Mouse (Mus musculus) CH12.LX (cell line): ENCODE results near the gene Ldlrad1. TPM values are rescaled to one million over a fixed set of nuclear protein-coding genes. Genes with fewer than 3 reads are reported as not detected.
A peak's percentile ranks its signal among the peaks of the same experiment; 100 is the strongest.

Source experiments
- DNase-seq: peaks from one replicate; pipeline ENCODE4 v3.0.0-alpha.2; 2013; ENCODE audit errors: extremely low read depth
- H3K27ac ChIP-seq: 2 replicates; pipeline ENCODE4 v1.5.1; 2012; ENCODE audit warnings: low read depth, mild to moderate bottlenecking, control low read depth, moderate library complexity; ENCODE audit not compliant: insufficient read depth
- H3K27me3 ChIP-seq: replicated peaks from 2 replicates; pipeline ENCODE3; 2012; ENCODE audit warnings: inconsistent platforms
- H3K36me3 ChIP-seq, 2 experiments: replicated peaks in 1 of 2; 2 replicates each; pipeline versions ENCODE3 to v1.6.1; 2012; ENCODE audit warnings: inconsistent platforms in 1 of 2, low read length in 1 of 2, mild to moderate bottlenecking in 1 of 2, mixed read lengths in 1 of 2, moderate library complexity in 1 of 2; ENCODE audit not compliant: control insufficient read depth in 1 of 2, insufficient read depth in 1 of 2
- H3K4me1 ChIP-seq, 2 experiments: 2 replicates each; pipeline ENCODE4 v1.6.1; 2012; ENCODE audit warnings: inconsistent platforms in 1 of 2, moderate library complexity in 1 of 2; ENCODE audit not compliant: insufficient read depth in 2 of 2, control insufficient read depth in 1 of 2
- H3K4me2 ChIP-seq: 2 replicates; pipeline ENCODE4 v1.6.1; 2012; ENCODE audit warnings: low read depth, mild to moderate bottlenecking, control low read depth; ENCODE audit not compliant: poor library complexity, insufficient read depth, severe bottlenecking
- H3K4me3 ChIP-seq, 3 experiments: fragments of 150-350 bp in 1 of 3; sonication (generic) in 1 of 3; replicated peaks in 1 of 3; 2 replicates each; pipeline versions ENCODE3 to v1.5.1; 2011 to 2012; ENCODE audit warnings: low read depth in 2 of 3, low read length in 2 of 3, mild to moderate bottlenecking in 2 of 3, moderate library complexity in 2 of 3, control low read depth in 1 of 3, improper control_type of control experiment in 1 of 3, inconsistent platforms in 1 of 3, mixed read lengths in 1 of 3; ENCODE audit not compliant: poor library complexity in 1 of 3
- H3K79me2 ChIP-seq: replicated peaks from 2 replicates; pipeline ENCODE4 v1.6.1; 2012; ENCODE audit warnings: mild to moderate bottlenecking, moderate library complexity; ENCODE audit not compliant: control insufficient read depth, poor library complexity, insufficient read depth, severe bottlenecking; ENCODE audit errors: extremely low read depth
- H3K9ac ChIP-seq: 2 replicates; pipeline ENCODE4 v1.6.1; 2012; ENCODE audit warnings: low read depth, mild to moderate bottlenecking, control low read depth, moderate library complexity; ENCODE audit not compliant: insufficient read depth
- H3K9me3 ChIP-seq: replicated peaks from 2 replicates; pipeline ENCODE3; 2012; ENCODE audit warnings: low read length, inconsistent platforms, mixed read lengths
- BHLHE40 ChIP-seq: IDR thresholded peaks from 2 replicates; pipeline ENCODE4 v1.6.1; 2011; ENCODE audit warnings: mild to moderate bottlenecking, low read depth, low read length, improper control_type of control experiment
- CHD1 ChIP-seq: IDR thresholded peaks from 2 replicates; pipeline ENCODE4 v1.6.1; 2012; ENCODE audit warnings: low read depth, low read length, improper control_type of control experiment, inconsistent platforms
- E2F4 ChIP-seq: IDR thresholded peaks from 2 replicates; pipeline ENCODE4 v1.6.1; 2011; ENCODE audit warnings: low read depth, low read length, improper control_type of control experiment; ENCODE audit not compliant: insufficient replicate concordance
- SIN3A ChIP-seq: IDR thresholded peaks from 2 replicates; pipeline ENCODE4 v1.6.1; 2012; ENCODE audit warnings: low read length, improper control_type of control experiment, inconsistent platforms
- SMC3 ChIP-seq: IDR thresholded peaks from 2 replicates; pipeline ENCODE4 v1.6.1; 2011; ENCODE audit warnings: low read depth, low read length, improper control_type of control experiment
- TBP ChIP-seq: conservative IDR thresholded peaks from 2 replicates; pipeline ENCODE4 v1.6.1; 2011; ENCODE audit warnings: low read depth, low read length, improper control_type of control experiment
- USF1 ChIP-seq: IDR thresholded peaks from 2 replicates; pipeline ENCODE4 v1.6.1; 2014; ENCODE audit warnings: low read depth, mild to moderate bottlenecking, inconsistent platforms, low read length, improper control_type of control experiment
- dilution Hi-C: fragments of 300-500 bp; cut with MboI; formaldehyde crosslinking; loops from 2 replicates; pipeline ENCODE4 v1.14.3; 2020; ENCODE audit warnings: low sequenced_read_pairs; ENCODE audit not compliant: extremely low pct_unique_long_range_greater_than_20kb, extremely low pct_ligation_motif_present
- in situ Hi-C: fragments of 300-500 bp; cut with MboI; formaldehyde crosslinking; loops from 3 replicates; pipeline ENCODE4 v1.14.3; 2019; ENCODE audit warnings: low sequenced_read_pairs, low pct_ligation_motif_present, low pct_unique_long_range_greater_than_20kb, mixed read lengths
- polyA plus RNA-seq: library from polyadenylated mRNA; unstranded; fragments of >175 nt; gene quantifications from 2 replicates; pipeline ENCODE4 v1.2.1, GENCODE M21; 2012; ENCODE audit warnings: low read depth; ENCODE audit not compliant: insufficient read length
- total RNA-seq, 2 experiments: library from RNA; depleted of rRNA; stranded (reverse); fragments of 300-350 nt in 1 of 2; fragments of >200 nt in 1 of 2; gene quantifications; 2 replicates each; pipeline ENCODE4 v1.2.3; 2012 to 2014

Gene Ldlrad1
- total and polyA plus RNA-seq, 3 experiments = not detected

- Histone ChIP-seq H3K4me1 (peaks cover 2 to 34% of the 10 kb centered on the region in 2 experiments; a peak in 3 of 4 replicates), H3K4me3 (peak overlapping the region; percentile 75 to 92 (median 78)), H3K9me3 (no peaks in the 10 kb centered on the region), H3K27me3 (no peaks in the 10 kb centered on the region), H3K27ac (peak overlapping the region; percentile 53; the same call in 1 of the 2 replicates), H3K4me2 (peak overlapping the region; percentile 82), H3K79me2 (peaks cover 6% of the 10 kb centered on the region), H3K9ac (peak overlapping the region; percentile 86), H3K36me3 (no peaks in the 10 kb centered on the region)
- DNase-seq = peak; percentile 21
- in situ Hi-C loops = loop anchor here (5.0 kb wide), 1 partner anchor 93 kb away; no protein-coding TSS in a partner anchor
- TF ChIP-seq SIN3A (no peak), BHLHE40 (no peak), TBP (0 out of 2 replicates have a peak, but pooled peaks have one; percentile 26), E2F4 (no peak), CHD1 (peak; percentile 59; the same call in 1 of the 2 replicates)
- dilution Hi-C loops = no loop called here
These were observed 45.4 kb downstream of the Ldlrad1 start for GRCm38 (mm10) chr4:107254414-107254813.

- Histone ChIP-seq H3K36me3 (peaks cover 3 to 8% of the 10 kb centered on the region in 2 experiments), H3K4me3 (no peak overlapping the region), H3K4me1 (peaks cover 2 to 14% of the 10 kb centered on the region in 2 experiments; a peak in 3 of 4 replicates), H3K4me2 (no peak overlapping the region), H3K27me3 (no peaks in the 10 kb centered on the region), H3K9ac (no peak overlapping the region), H3K79me2 (no peaks in the 10 kb centered on the region), H3K9me3 (peaks cover 3% of the 10 kb centered on the region), H3K27ac (no peak overlapping the region)
- dilution Hi-C loops = no loop called here
- TF ChIP-seq USF1 (no peak), BHLHE40 (peak; percentile 63), SMC3 (no peak)
- DNase-seq = peak; percentile 18
- in situ Hi-C loops = no loop called here
These were observed 51.0 kb downstream of the Ldlrad1 start for GRCm38 (mm10) chr4:107260001-107260400.

Other genes starting within 250 kb of the Ldlrad1 start
- 53.5 and 60.0 TPM in 2 replicates for gene Mrpl37, start 142.3 kb upstream of the Ldlrad1 start, total RNA-seq (2012; rRNA removed)
- 45.1 and 53.6 TPM in 2 replicates for gene Mrpl37, start 142.3 kb upstream of the Ldlrad1 start, total RNA-seq (2014; rRNA removed)
- 85.2 and 123 TPM in 2 replicates for gene Mrpl37, start 142.3 kb upstream of the Ldlrad1 start, polyA plus RNA-seq
- 14.0 and 16.4 TPM in 2 replicates for gene Cyb5rl, start 142.2 kb upstream of the Ldlrad1 start, total RNA-seq (2012; rRNA removed)
- 22.7 and 23.4 TPM in 2 replicates for gene Cyb5rl, start 142.2 kb upstream of the Ldlrad1 start, total RNA-seq (2014; rRNA removed)
- gene Cyb5rl, start 142.2 kb upstream of the Ldlrad1 start, polyA plus RNA-seq = 19.3 and 24.9 TPM in 2 replicates
- 9.9 and 13.4 TPM in 2 replicates for gene Cdcp2, start 112.3 kb upstream of the Ldlrad1 start, total RNA-seq (2012; rRNA removed)
- 6.6 and 6.9 TPM in 2 replicates for gene Cdcp2, start 112.3 kb upstream of the Ldlrad1 start, total RNA-seq (2014; rRNA removed)
- 14.7 and 16.9 TPM in 2 replicates for gene Cdcp2, start 112.3 kb upstream of the Ldlrad1 start, polyA plus RNA-seq
- 54.4 and 71.8 TPM in 2 replicates for gene Tmem59, start 30.8 kb upstream of the Ldlrad1 start, total RNA-seq (2012; rRNA removed)
- gene Tmem59, start 30.8 kb upstream of the Ldlrad1 start, total RNA-seq (2014; rRNA removed) = 50.7 and 57.2 TPM in 2 replicates
- gene Tmem59, start 30.8 kb upstream of the Ldlrad1 start, polyA plus RNA-seq = 61.9 and 68.5 TPM in 2 replicates
- 16.5 and 19.3 TPM in 2 replicates for gene Tceanc2, start 30.1 kb upstream of the Ldlrad1 start, total RNA-seq (2012; rRNA removed)
- 24.8 and 35.4 TPM in 2 replicates for gene Tceanc2, start 30.1 kb upstream of the Ldlrad1 start, total RNA-seq (2014; rRNA removed)
- 34.8 and 39.4 TPM in 2 replicates for gene Tceanc2, start 30.1 kb upstream of the Ldlrad1 start, polyA plus RNA-seq
- 13.0 and 13.7 TPM in 2 replicates for gene Lrrc42, start 44.4 kb downstream of the Ldlrad1 start, total RNA-seq (2012; rRNA removed)
- gene Lrrc42, start 44.4 kb downstream of the Ldlrad1 start, total RNA-seq (2014; rRNA removed) = 15.3 and 24.9 TPM in 2 replicates
- gene Lrrc42, start 44.4 kb downstream of the Ldlrad1 start, polyA plus RNA-seq = 48.2 and 72.9 TPM in 2 replicates
- gene Hspb11, start 44.4 kb downstream of the Ldlrad1 start, total RNA-seq (2012; rRNA removed) = 35.4 and 46.3 TPM in 2 replicates
- gene Hspb11, start 44.4 kb downstream of the Ldlrad1 start, total RNA-seq (2014; rRNA removed) = 38.7 and 40.7 TPM in 2 replicates
- 19.7 and 20.2 TPM in 2 replicates for gene Hspb11, start 44.4 kb downstream of the Ldlrad1 start, polyA plus RNA-seq
- 0.25 and 0.38 TPM in 2 replicates for gene Dio1, start 98.0 kb downstream of the Ldlrad1 start, total RNA-seq (2012; rRNA removed)
- 1.3 and 1.7 TPM in 2 replicates for gene Dio1, start 98.0 kb downstream of the Ldlrad1 start, total RNA-seq (2014; rRNA removed)
- gene Dio1, start 98.0 kb downstream of the Ldlrad1 start, polyA plus RNA-seq = 0.23 and 0.67 TPM in 2 replicates
- 47.2 and 49.4 TPM in 2 replicates for gene Yipf1, start 105.2 kb downstream of the Ldlrad1 start, total RNA-seq (2012; rRNA removed)
- gene Yipf1, start 105.2 kb downstream of the Ldlrad1 start, total RNA-seq (2014; rRNA removed) = 60.5 and 61.0 TPM in 2 replicates
- 47.2 and 52.8 TPM in 2 replicates for gene Yipf1, start 105.2 kb downstream of the Ldlrad1 start, polyA plus RNA-seq
- 48.1 and 49.1 TPM in 2 replicates for gene Ndc1, start 158.6 kb downstream of the Ldlrad1 start, total RNA-seq (2012; rRNA removed)
- gene Ndc1, start 158.6 kb downstream of the Ldlrad1 start, total RNA-seq (2014; rRNA removed) = 86.5 and 92.8 TPM in 2 replicates
- 69.6 and 71.3 TPM in 2 replicates for gene Ndc1, start 158.6 kb downstream of the Ldlrad1 start, polyA plus RNA-seq
- gene Glis1, start 225.4 kb downstream of the Ldlrad1 start, total RNA-seq (2012; rRNA removed) = 0.08 TPM in 1 of 2 replicates, not detected in the other
- 0.17 TPM in 1 of 2 replicates, not detected in the other for gene Glis1, start 225.4 kb downstream of the Ldlrad1 start, total RNA-seq (2014; rRNA removed)
- gene Glis1, start 225.4 kb downstream of the Ldlrad1 start, polyA plus RNA-seq = 1.3 and 2.2 TPM in 2 replicates